Mouse (Mus musculus): ENCODE results near the gene Rnf26. TPM values are rescaled to one million over a fixed set of nuclear protein-coding genes. Genes with fewer than 3 reads are reported as not detected.
A peak's percentile ranks its signal among the peaks of the same experiment; 100 is the strongest.

Rnf26 gene
- polyA plus RNA-seq, 1 experiment from 2014 or later, result 61.1 TPM

DNA sequence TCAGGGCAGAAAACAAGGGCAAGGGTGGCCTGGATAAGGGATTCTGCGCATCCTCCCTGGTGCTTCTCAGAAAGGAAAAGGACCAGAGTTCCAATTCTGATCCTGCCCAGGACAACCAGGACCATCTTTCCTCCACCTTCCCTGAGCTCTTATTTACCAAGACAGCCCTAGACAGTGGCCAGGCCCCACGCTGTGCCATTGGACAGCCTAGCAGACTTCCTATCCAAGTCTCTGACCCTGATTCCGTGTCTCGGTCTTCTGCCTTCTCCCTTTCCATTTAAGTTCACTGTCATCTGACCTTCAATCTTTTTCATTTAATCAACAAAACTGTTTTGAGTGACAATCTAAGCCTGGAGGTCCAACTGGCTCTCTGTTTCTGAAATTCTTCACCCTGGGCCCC, 6.7 kb downstream of the Rnf26 start:
- Histone ChIP-seq H3K4me2 (no peak overlapping the region), H3K9me3 (ENCODE audit: control insufficient read depth, low read length) (no peaks in the 10 kb centered on the region), H3K27me3 (replicated peaks; ENCODE audit: control insufficient read depth, insufficient read depth, low read length) (no peaks in the 10 kb centered on the region), H3K4me3 (ENCODE audit: low read depth, low read length) (no peak overlapping the region), H3K36me3 (ENCODE audit: control insufficient read depth, insufficient read depth, low read length) (peaks cover 11% of the 10 kb centered on the region), H3K4me1 (replicated peaks; ENCODE audit: control insufficient read depth, insufficient read depth, low read length) (peaks cover 38% of the 10 kb centered on the region), H3K27ac (ENCODE audit: low read depth, low read length) (no peak overlapping the region), H3K9ac (ENCODE audit: low read depth, low read length) (no peak overlapping the region)
- DNase-seq (ENCODE audit: low spot score) (no peak), ATAC-seq (replicated peaks; ENCODE audit: low FRiP score) (no peak)
- 80% methylated on average over 4 of the region's 4 CpGs for WGBS

- H3K9me3 ChIP-seq (ENCODE audit: control insufficient read depth, low read length), result no peaks in the 10 kb centered on the region
- DNase-seq (ENCODE audit: low spot score) (no peak), ATAC-seq (replicated peaks; ENCODE audit: low FRiP score) (no peak)
- H3K4me2 ChIP-seq, result no peak overlapping the region
- no peak overlapping the region for H3K27ac ChIP-seq (ENCODE audit: low read depth, low read length)
- no peaks in the 10 kb centered on the region for H3K27me3 ChIP-seq (replicated peaks; ENCODE audit: control insufficient read depth, insufficient read depth, low read length)
- peaks cover 38% of the 10 kb centered on the region for H3K4me1 ChIP-seq (replicated peaks; ENCODE audit: control insufficient read depth, insufficient read depth, low read length)
- H3K36me3 ChIP-seq (ENCODE audit: control insufficient read depth, insufficient read depth, low read length), result peaks cover 11% of the 10 kb centered on the region
- no peak overlapping the region for H3K4me3 ChIP-seq (ENCODE audit: low read depth, low read length)
- H3K9ac ChIP-seq (ENCODE audit: low read depth, low read length), result no peak overlapping the region
- WGBS, result 93% methylated on average over 7 of the region's 7 CpGs
These were observed 7.1 kb downstream of the Rnf26 start for GRCm38 (mm10) chr9:44106182-44106581.

- Histone ChIP-seq H3K36me3 (ENCODE audit: control insufficient read depth, insufficient read depth, low read length) (peaks cover 11% of the 10 kb centered on the region), H3K4me3 (ENCODE audit: low read depth, low read length) (no peak overlapping the region), H3K4me1 (replicated peaks; ENCODE audit: control insufficient read depth, insufficient read depth, low read length) (peaks cover 38% of the 10 kb centered on the region), H3K27me3 (replicated peaks; ENCODE audit: control insufficient read depth, insufficient read depth, low read length) (no peaks in the 10 kb centered on the region), H3K4me2 (no peak overlapping the region), H3K27ac (ENCODE audit: low read depth, low read length) (no peak overlapping the region), H3K9ac (ENCODE audit: low read depth, low read length) (no peak overlapping the region), H3K9me3 (ENCODE audit: control insufficient read depth, low read length) (no peaks in the 10 kb centered on the region)
- ATAC-seq (replicated peaks; ENCODE audit: low FRiP score), result no peak
- DNase-seq (ENCODE audit: low spot score), result no peak
- 89% methylated on average over 10 of the region's 10 CpGs for WGBS
These were observed 7.5 kb downstream of the Rnf26 start for GRCm38 (mm10) chr9:44105781-44106180.

- no peak overlapping the region for H3K27ac ChIP-seq (ENCODE audit: low read depth, low read length)
- WGBS, result 90% methylated on average over 7 of the region's 7 CpGs
- peaks cover 29% of the 10 kb centered on the region for H3K4me1 ChIP-seq (replicated peaks; ENCODE audit: control insufficient read depth, insufficient read depth, low read length)
- H3K36me3 ChIP-seq (ENCODE audit: control insufficient read depth, insufficient read depth, low read length), result peaks cover 11% of the 10 kb centered on the region
- H3K4me3 ChIP-seq (ENCODE audit: low read depth, low read length), result no peak overlapping the region
- H3K9ac ChIP-seq (ENCODE audit: low read depth, low read length), result no peak overlapping the region
- no peaks in the 10 kb centered on the region for H3K27me3 ChIP-seq (replicated peaks; ENCODE audit: control insufficient read depth, insufficient read depth, low read length)
- H3K9me3 ChIP-seq (ENCODE audit: control insufficient read depth, low read length), result no peaks in the 10 kb centered on the region
- ATAC-seq (replicated peaks; ENCODE audit: low FRiP score) (no peak), DNase-seq (ENCODE audit: low spot score) (no peak)
- H3K4me2 ChIP-seq, result no peak overlapping the region
These were observed 8.4 kb downstream of the Rnf26 start for GRCm38 (mm10) chr9:44104881-44105280.

DNA sequence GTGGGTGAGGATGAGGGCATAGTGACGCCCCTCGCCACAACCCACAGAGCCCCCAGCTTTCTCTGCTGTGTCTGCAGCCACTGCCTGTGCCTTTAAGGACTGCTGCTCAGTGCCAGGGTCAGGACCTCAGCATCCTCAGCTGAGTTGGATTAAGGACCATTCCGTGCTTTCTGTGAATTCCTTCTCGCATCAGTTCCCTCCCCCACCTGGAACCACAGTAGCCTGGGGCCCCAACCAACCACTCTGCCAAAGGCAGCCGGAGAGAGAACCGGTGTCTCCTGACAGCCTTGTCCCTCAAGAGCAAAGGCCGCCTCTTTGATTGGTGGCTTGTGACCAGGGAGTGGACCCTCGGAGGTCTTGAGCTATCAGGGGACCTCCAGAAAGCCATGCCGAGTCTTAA, 11.8 kb downstream of the Rnf26 start, which contains the start of gene Mfrp:
Mfrp (plus strand) TSS at position 240 of the 400 bp plus-strand sequence.
- DNase-seq (ENCODE audit: low spot score) (no peak), ATAC-seq (replicated peaks; ENCODE audit: low FRiP score) (no peak)
- Histone ChIP-seq H3K27ac (ENCODE audit: low read depth, low read length) (no peak within 1 kb of the TSS), H3K4me3 (ENCODE audit: low read depth, low read length) (no peak within 1 kb of the TSS), H3K27me3 (replicated peaks; ENCODE audit: control insufficient read depth, insufficient read depth, low read length) (no peaks in the 10 kb centered on the region), H3K9ac (ENCODE audit: low read depth, low read length) (no peak within 1 kb of the TSS), H3K4me1 (replicated peaks; ENCODE audit: control insufficient read depth, insufficient read depth, low read length) (no peaks in the 10 kb centered on the region), H3K9me3 (ENCODE audit: control insufficient read depth, low read length) (no peaks in the 10 kb centered on the region), H3K36me3 (ENCODE audit: control insufficient read depth, insufficient read depth, low read length) (no peaks in the 10 kb centered on the region), H3K4me2 (no peak within 1 kb of the TSS)
- WGBS, result 76% methylated on average over 9 of the region's 9 CpGs

- Histone ChIP-seq H3K9ac (ENCODE audit: low read depth, low read length) (no peak overlapping the region), H3K4me3 (ENCODE audit: low read depth, low read length) (no peak overlapping the region), H3K36me3 (ENCODE audit: control insufficient read depth, insufficient read depth, low read length) (no peaks in the 10 kb centered on the region), H3K27ac (ENCODE audit: low read depth, low read length) (no peak overlapping the region), H3K9me3 (ENCODE audit: control insufficient read depth, low read length) (no peaks in the 10 kb centered on the region), H3K27me3 (replicated peaks; ENCODE audit: control insufficient read depth, insufficient read depth, low read length) (no peaks in the 10 kb centered on the region), H3K4me1 (replicated peaks; ENCODE audit: control insufficient read depth, insufficient read depth, low read length) (no peaks in the 10 kb centered on the region; the same call in 1 of the 2 replicates), H3K4me2 (no peak overlapping the region)
- no peak for DNase-seq (ENCODE audit: low spot score)
- ATAC-seq (replicated peaks; ENCODE audit: low FRiP score), result no peak
- WGBS, result 57% methylated on average over 9 of the region's 9 CpGs
These were observed 16.8 kb downstream of the Rnf26 start for GRCm38 (mm10) chr9:44096536-44096935.

DNA sequence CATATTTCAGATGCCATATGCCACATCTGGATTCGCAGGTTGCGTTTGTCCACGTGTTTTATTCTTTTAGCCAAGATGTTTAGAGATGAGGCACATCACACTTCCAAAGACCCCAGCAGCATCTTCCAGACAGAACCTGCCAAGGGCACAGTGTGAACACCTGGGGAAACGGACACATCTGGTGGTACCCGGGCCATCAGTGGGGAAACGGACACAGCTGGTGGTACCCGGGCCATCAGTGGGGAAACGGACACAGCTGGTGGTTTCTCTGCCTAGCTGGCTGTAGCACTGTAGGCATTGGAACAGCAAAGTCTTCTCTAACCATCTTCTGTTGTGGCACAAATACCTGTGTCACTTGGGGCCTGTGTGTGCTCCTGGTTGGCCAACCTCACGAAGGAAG, 17.5 kb downstream of the Rnf26 start:
- WGBS, result 88% methylated on average over 9 of the region's 9 CpGs
- ATAC-seq (replicated peaks; ENCODE audit: low FRiP score), result no peak
- H3K4me2 ChIP-seq, result no peak overlapping the region

GRCm38 (mm10) chr9:44094737-44095136, 18.6 kb downstream of the Rnf26 start:
- 56% methylated on average over 3 of the region's 3 CpGs for WGBS
- Histone ChIP-seq H3K4me3 (ENCODE audit: low read depth, low read length) (no peak overlapping the region), H3K4me1 (replicated peaks; ENCODE audit: control insufficient read depth, insufficient read depth, low read length) (no peaks in the 10 kb centered on the region; the same call in 1 of the 2 replicates), H3K27me3 (replicated peaks; ENCODE audit: control insufficient read depth, insufficient read depth, low read length) (no peaks in the 10 kb centered on the region), H3K36me3 (ENCODE audit: control insufficient read depth, insufficient read depth, low read length) (no peaks in the 10 kb centered on the region; the same call in 1 of the 2 replicates), H3K9me3 (ENCODE audit: control insufficient read depth, low read length) (no peaks in the 10 kb centered on the region), H3K9ac (ENCODE audit: low read depth, low read length) (no peak overlapping the region), H3K27ac (ENCODE audit: low read depth, low read length) (no peak overlapping the region), H3K4me2 (no peak overlapping the region)
- ATAC-seq (replicated peaks; ENCODE audit: low FRiP score) (no peak), DNase-seq (ENCODE audit: low spot score) (no peak)

More for the DNA sequence above, 17.5 kb downstream of the Rnf26 start:
- Histone ChIP-seq H3K4me3 (ENCODE audit: low read depth, low read length) (no peak overlapping the region), H3K27me3 (replicated peaks; ENCODE audit: control insufficient read depth, insufficient read depth, low read length) (no peaks in the 10 kb centered on the region), H3K27ac (ENCODE audit: low read depth, low read length) (no peak overlapping the region), H3K36me3 (ENCODE audit: control insufficient read depth, insufficient read depth, low read length) (no peaks in the 10 kb centered on the region), H3K9ac (ENCODE audit: low read depth, low read length) (no peak overlapping the region), H3K4me1 (replicated peaks; ENCODE audit: control insufficient read depth, insufficient read depth, low read length) (no peaks in the 10 kb centered on the region; the same call in 1 of the 2 replicates), H3K9me3 (ENCODE audit: control insufficient read depth, low read length) (no peaks in the 10 kb centered on the region)
- DNase-seq (ENCODE audit: low spot score), result no peak

GRCm38 (mm10) chr9:44093612-44094503, 19.5 kb downstream of the Rnf26 start:
- Histone ChIP-seq H3K36me3 (ENCODE audit: control insufficient read depth, insufficient read depth, low read length) (no peaks in the 10 kb centered on the region; the same call in 1 of the 2 replicates), H3K9me3 (ENCODE audit: control insufficient read depth, low read length) (no peaks in the 10 kb centered on the region), H3K27me3 (replicated peaks; ENCODE audit: control insufficient read depth, insufficient read depth, low read length) (no peaks in the 10 kb centered on the region), H3K4me2 (no peak overlapping the region), H3K27ac (ENCODE audit: low read depth, low read length) (no peak overlapping the region), H3K4me1 (replicated peaks; ENCODE audit: control insufficient read depth, insufficient read depth, low read length) (no peaks in the 10 kb centered on the region; the same call in 1 of the 2 replicates), H3K9ac (ENCODE audit: low read depth, low read length) (no peak overlapping the region), H3K4me3 (ENCODE audit: low read depth, low read length) (no peak overlapping the region)
- peak; percentile 61; the same call in 1 of the 2 replicates for ATAC-seq (replicated peaks; ENCODE audit: low FRiP score)
- WGBS, result 52% methylated on average over 24 of the region's 24 CpGs
- DNase-seq (ENCODE audit: low spot score), result peak; percentile 69

All from liver, embryonic 11.5 days (tissue).